Mouse (Mus musculus): ENCODE measurements around the gene Ralgds. TPM values are rescaled to one million over a fixed set of nuclear protein-coding genes. Genes with fewer than 3 reads are reported as not detected.

Ralgds gene
- polyA plus RNA-seq, 1 experiment from 2014 or later = 66.1 TPM

DNA sequence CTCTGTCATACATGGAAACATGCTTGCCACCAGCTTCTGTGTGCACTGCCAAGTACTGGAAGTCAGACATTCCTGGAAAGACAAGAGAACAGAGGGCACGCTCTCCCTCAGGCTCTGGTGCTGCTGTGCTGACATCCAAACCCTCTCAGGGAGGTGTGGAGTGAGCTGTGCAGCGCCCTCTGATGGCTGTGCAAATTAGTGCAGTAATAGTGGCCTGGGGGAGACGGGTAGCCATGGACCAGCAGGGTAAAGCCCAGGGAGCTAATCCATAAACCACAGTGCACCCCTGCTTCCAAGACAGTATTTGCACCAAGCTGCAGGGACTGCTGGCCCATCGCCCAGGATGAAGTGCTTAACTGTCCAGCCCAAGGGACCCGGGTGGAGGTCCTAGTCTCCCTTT lies 65.1 kb downstream of the Ralgds start:
- Histone ChIP-seq H3K4me3 (no peak overlapping the region), H3K9ac (no peak overlapping the region), H3K27ac (no peak overlapping the region), H3K27me3 (no peaks in the 10 kb centered on the region), H3K36me3 (peaks cover 76% of the 10 kb centered on the region), H3K9me3 (no peaks in the 10 kb centered on the region), H3K4me1 (peaks cover 3% of the 10 kb centered on the region; the same call in 1 of the 2 replicates), H3K4me2 (replicated peaks) (no peak overlapping the region)
- 68% methylated on average over 5 of the region's 5 CpGs for WGBS
- no peak for ATAC-seq (ENCODE audit: insufficient number of reproducible peaks, insufficient read depth, low FRiP score, low TSS enrichment)

GRCm38 (mm10) chr2:28582647-28583353 lies 69.9 kb downstream of the Ralgds start:
- peak overlapping the region; percentile 90 for H3K27ac ChIP-seq
- no peaks in the 10 kb centered on the region for H3K9me3 ChIP-seq
- no peaks in the 10 kb centered on the region for H3K27me3 ChIP-seq
- ATAC-seq (ENCODE audit: insufficient number of reproducible peaks, insufficient read depth, low FRiP score, low TSS enrichment) = peak; percentile 79
- WGBS = under 1% methylated on average over 56 of the region's 56 CpGs
- H3K4me1 ChIP-seq = peaks cover 7% of the 10 kb centered on the region; the same call in 1 of the 2 replicates
- peak overlapping the region; percentile 72 for H3K4me3 ChIP-seq
- peaks cover 30% of the 10 kb centered on the region for H3K36me3 ChIP-seq
- peak overlapping the region; percentile 61 for H3K4me2 ChIP-seq (replicated peaks)
- peak overlapping the region; percentile 69 for H3K9ac ChIP-seq

- Histone ChIP-seq H3K4me1 (peaks cover 7% of the 10 kb centered on the region; the same call in 1 of the 2 replicates), H3K4me3 (peak within 1 kb of the TSS; percentile 72), H3K27ac (peak within 1 kb of the TSS; percentile 90), H3K9me3 (no peaks in the 10 kb centered on the region), H3K9ac (peak within 1 kb of the TSS; percentile 69), H3K4me2 (replicated peaks) (peak within 1 kb of the TSS; percentile 61), H3K27me3 (no peaks in the 10 kb centered on the region), H3K36me3 (peaks cover 22% of the 10 kb centered on the region; the same call in 1 of the 2 replicates)
- no peak for ATAC-seq (ENCODE audit: insufficient number of reproducible peaks, insufficient read depth, low FRiP score, low TSS enrichment)
- 76% methylated on average over 9 of the region's 9 CpGs for WGBS
Measured at GRCm38 (mm10) chr2:28583651-28584050, 70.7 kb downstream of the Ralgds start, which contains the start of gene Gtf3c5. Gene Gtf3c5, minus strand, starts transcription at chr2:28583751.

DNA sequence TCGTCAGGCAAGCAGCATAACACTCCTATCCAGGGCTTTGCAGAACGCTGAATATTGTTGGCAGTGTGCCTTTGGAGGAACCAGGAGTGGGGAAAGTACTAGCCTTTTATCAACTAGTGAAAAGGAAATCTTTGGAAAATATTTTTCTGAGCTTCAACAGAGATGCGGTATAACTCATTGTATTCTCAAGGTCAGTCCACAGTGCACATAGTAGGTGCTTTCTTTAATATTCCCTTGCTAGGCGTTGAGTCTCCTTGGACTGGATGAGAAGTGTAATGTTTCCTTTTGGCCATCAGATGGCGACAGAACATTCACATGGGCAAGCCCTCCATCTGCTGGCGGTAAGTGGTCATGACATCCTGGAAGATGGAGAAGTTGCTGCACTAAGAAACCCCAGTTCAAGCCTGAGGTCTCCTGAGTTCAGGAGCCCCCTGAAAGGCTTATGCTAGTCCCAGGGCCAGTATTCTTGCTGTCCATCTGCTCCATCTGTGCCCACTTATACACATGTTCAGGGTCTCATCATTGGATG lies 72.2 kb downstream of the Ralgds start:
- Histone ChIP-seq H3K9me3 (no peaks in the 10 kb centered on the region), H3K4me1 (peaks cover 7% of the 10 kb centered on the region; the same call in 1 of the 2 replicates), H3K36me3 (0 out of 2 replicates have a peak, but pooled peaks cover 7% of the 10 kb centered on the region), H3K9ac (no peak overlapping the region), H3K27me3 (no peaks in the 10 kb centered on the region), H3K4me3 (no peak overlapping the region), H3K27ac (no peak overlapping the region), H3K4me2 (replicated peaks) (no peak overlapping the region)
- ATAC-seq (ENCODE audit: insufficient number of reproducible peaks, insufficient read depth, low FRiP score, low TSS enrichment) = no peak
- WGBS = 18% methylated on average over 6 of the region's 6 CpGs

DNA sequence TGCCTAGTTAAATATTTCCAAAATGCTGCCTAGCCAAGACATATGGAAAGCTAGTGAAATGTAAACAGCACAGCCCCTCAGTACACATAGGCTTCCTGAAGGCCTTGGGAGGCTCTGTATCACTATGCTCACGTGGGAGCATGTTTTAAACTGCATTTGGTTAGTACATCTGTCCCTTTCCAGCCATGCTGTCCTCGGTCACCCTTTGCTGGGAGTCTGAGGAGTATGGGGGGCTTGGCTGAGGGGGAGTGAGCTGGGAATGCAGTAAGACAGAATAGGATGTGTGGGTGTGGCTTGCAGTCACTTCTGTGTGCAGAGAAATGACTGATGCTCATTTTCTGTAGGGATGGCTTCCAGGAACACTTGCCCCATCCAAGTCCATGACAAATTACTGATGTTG lies 72.8 kb downstream of the Ralgds start:
- no peak overlapping the region for H3K4me2 ChIP-seq (replicated peaks)
- H3K9me3 ChIP-seq = no peaks in the 10 kb centered on the region
- H3K4me3 ChIP-seq = no peak overlapping the region
- H3K27ac ChIP-seq = no peak overlapping the region
- ATAC-seq (ENCODE audit: insufficient number of reproducible peaks, insufficient read depth, low FRiP score, low TSS enrichment) = no peak
- WGBS = 52% methylated on average over 2 of the region's 2 CpGs
- H3K36me3 ChIP-seq = 0 out of 2 replicates have a peak, but pooled peaks cover 2% of the 10 kb centered on the region
- peaks cover 7% of the 10 kb centered on the region; the same call in 1 of the 2 replicates for H3K4me1 ChIP-seq
- H3K9ac ChIP-seq = no peak overlapping the region
- no peaks in the 10 kb centered on the region for H3K27me3 ChIP-seq

GRCm38 (mm10) chr2:28588574-28588973 lies 75.6 kb downstream of the Ralgds start:
- Histone ChIP-seq H3K9ac (no peak overlapping the region), H3K27ac (no peak overlapping the region), H3K4me2 (replicated peaks) (no peak overlapping the region), H3K9me3 (no peaks in the 10 kb centered on the region), H3K36me3 (no peaks in the 10 kb centered on the region), H3K4me3 (no peak overlapping the region), H3K4me1 (peaks cover under 1% of the 10 kb centered on the region; the same call in 1 of the 2 replicates), H3K27me3 (0 out of 2 replicates have a peak, but pooled peaks cover 2% of the 10 kb centered on the region)
- 24% methylated on average over 1 of the region's 1 CpGs for WGBS
- ATAC-seq (ENCODE audit: insufficient number of reproducible peaks, insufficient read depth, low FRiP score, low TSS enrichment) = no peak

DNA sequence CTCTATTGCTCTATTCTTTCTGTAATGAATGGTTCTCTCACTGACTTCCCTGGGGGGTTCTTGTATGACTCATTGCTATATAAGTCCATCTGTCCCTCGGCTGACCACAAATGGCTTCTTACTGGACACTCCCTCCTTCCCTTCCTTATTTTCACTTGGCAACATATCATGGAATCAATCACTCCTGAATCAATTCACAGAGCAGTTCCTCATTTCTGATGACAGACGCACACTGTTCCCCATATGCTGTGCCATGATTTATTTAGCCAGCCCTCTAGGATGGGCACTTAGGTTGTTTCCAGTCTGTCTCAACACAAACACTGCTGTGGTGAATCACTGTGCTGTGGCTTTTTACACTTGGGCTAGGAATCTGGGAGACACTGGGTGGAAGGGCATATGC lies 78.6 kb downstream of the Ralgds start:
- H3K9ac ChIP-seq = no peak overlapping the region
- ATAC-seq (ENCODE audit: insufficient number of reproducible peaks, insufficient read depth, low FRiP score, low TSS enrichment) = no peak
- no peaks in the 10 kb centered on the region for H3K4me1 ChIP-seq
- WGBS = 79% methylated on average over 2 of the region's 2 CpGs
- no peak overlapping the region for H3K4me2 ChIP-seq (replicated peaks)
- no peaks in the 10 kb centered on the region for H3K9me3 ChIP-seq
- 0 out of 2 replicates have a peak, but pooled peaks cover 2% of the 10 kb centered on the region for H3K27me3 ChIP-seq
- no peaks in the 10 kb centered on the region for H3K36me3 ChIP-seq
- no peak overlapping the region for H3K4me3 ChIP-seq
- no peak overlapping the region for H3K27ac ChIP-seq

DNA sequence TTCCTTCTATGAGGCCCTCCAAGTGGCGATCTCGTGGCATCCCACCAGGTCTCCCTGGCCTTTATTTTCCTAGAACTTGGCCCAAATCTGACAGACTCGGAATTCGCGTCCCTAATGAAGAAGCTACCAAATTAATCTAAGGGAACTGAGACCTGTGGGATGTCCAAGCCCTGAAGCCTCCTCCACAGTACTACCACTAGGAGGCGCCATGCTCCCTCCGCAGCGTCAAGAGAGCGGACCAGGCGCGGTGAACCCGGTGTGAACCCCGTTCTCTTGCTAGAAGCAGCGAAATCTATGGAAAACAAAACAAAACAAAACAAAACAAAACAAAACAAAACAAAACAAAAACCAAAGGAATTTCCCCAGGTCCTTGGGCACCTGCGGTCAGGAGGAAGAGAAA lies 79.9 kb downstream of the Ralgds start:
- Histone ChIP-seq H3K27me3 (0 out of 2 replicates have a peak, but pooled peaks cover 2% of the 10 kb centered on the region), H3K36me3 (no peaks in the 10 kb centered on the region), H3K4me1 (no peaks in the 10 kb centered on the region), H3K4me3 (no peak overlapping the region), H3K27ac (no peak overlapping the region), H3K4me2 (replicated peaks) (no peak overlapping the region), H3K9ac (no peak overlapping the region), H3K9me3 (no peaks in the 10 kb centered on the region)
- 7% methylated on average over 15 of the region's 15 CpGs for WGBS
- no peak for ATAC-seq (ENCODE audit: insufficient number of reproducible peaks, insufficient read depth, low FRiP score, low TSS enrichment)

GRCm38 (mm10) chr2:28596021-28596420 lies 83.1 kb downstream of the Ralgds start:
- Histone ChIP-seq H3K36me3 (no peaks in the 10 kb centered on the region), H3K4me1 (peaks cover 4% of the 10 kb centered on the region; the same call in 1 of the 2 replicates), H3K4me2 (replicated peaks) (no peak overlapping the region), H3K27ac (no peak overlapping the region), H3K9me3 (no peaks in the 10 kb centered on the region), H3K4me3 (no peak overlapping the region), H3K27me3 (0 out of 2 replicates have a peak, but pooled peaks cover 2% of the 10 kb centered on the region), H3K9ac (no peak overlapping the region)
- 82% methylated on average over 7 of the region's 7 CpGs for WGBS
- no peak for ATAC-seq (ENCODE audit: insufficient number of reproducible peaks, insufficient read depth, low FRiP score, low TSS enrichment)

DNA sequence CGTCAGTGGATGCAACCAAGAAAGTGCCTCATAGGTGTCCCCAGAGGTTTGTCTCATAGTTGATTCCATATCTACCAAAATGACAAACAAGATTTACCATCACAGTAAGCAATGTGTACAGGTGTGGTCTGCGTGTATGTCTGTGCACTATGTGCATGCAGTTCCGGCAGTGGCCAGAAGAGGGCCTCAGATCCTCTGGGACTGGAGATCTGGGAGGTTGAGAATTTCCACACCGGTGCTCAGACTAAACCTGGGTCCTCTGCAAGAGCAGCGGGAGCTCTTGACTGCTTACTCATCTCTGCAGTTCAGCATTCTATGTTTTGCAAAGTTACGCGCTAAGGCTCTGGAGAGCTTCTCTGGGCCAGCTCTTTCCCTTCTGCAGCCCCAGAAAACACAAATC lies 84.1 kb downstream of the Ralgds start:
- H3K36me3 ChIP-seq = no peaks in the 10 kb centered on the region
- no peak overlapping the region for H3K9ac ChIP-seq
- WGBS = 93% methylated on average over 7 of the region's 7 CpGs
- H3K27me3 ChIP-seq = 0 out of 2 replicates have a peak, but pooled peaks cover 2% of the 10 kb centered on the region
- H3K27ac ChIP-seq = no peak overlapping the region
- no peak for ATAC-seq (ENCODE audit: insufficient number of reproducible peaks, insufficient read depth, low FRiP score, low TSS enrichment)
- H3K4me3 ChIP-seq = no peak overlapping the region
- peaks cover 4% of the 10 kb centered on the region; the same call in 1 of the 2 replicates for H3K4me1 ChIP-seq
- H3K4me2 ChIP-seq (replicated peaks) = no peak overlapping the region
- H3K9me3 ChIP-seq = no peaks in the 10 kb centered on the region

- peaks cover 4% of the 10 kb centered on the region; the same call in 1 of the 2 replicates for H3K4me1 ChIP-seq
Measured at GRCm38 (mm10) chr2:28597733-28598547, 85.0 kb downstream of the Ralgds start.

More at GRCm38 (mm10) chr2:28597733-28598547, 85.0 kb downstream of the Ralgds start:
- WGBS = 65% methylated on average over 7 of the region's 7 CpGs
- Histone ChIP-seq H3K9me3 (no peaks in the 10 kb centered on the region), H3K36me3 (no peaks in the 10 kb centered on the region), H3K4me3 (no peak overlapping the region), H3K27me3 (0 out of 2 replicates have a peak, but pooled peaks cover 2% of the 10 kb centered on the region), H3K9ac (no peak overlapping the region), H3K4me2 (replicated peaks) (no peak overlapping the region), H3K27ac (no peak overlapping the region)
- 0 out of 2 replicates have a peak, but pooled peaks have one; percentile 37 for ATAC-seq (ENCODE audit: insufficient number of reproducible peaks, insufficient read depth, low FRiP score, low TSS enrichment)

Data from embryonic facial prominence, embryonic 12.5 days (tissue).